Mouse (Mus musculus) kidney, adult 2 months (tissue): Measurements from ENCODE around the gene Asic5.

ENCODE experiments used
- CTCF ChIP-seq: fragments of 200-500 bp; conservative IDR thresholded peaks from 2 replicates; pipeline ENCODE4 v1.5.1; 2011; ENCODE audit warnings: low read depth, mild to moderate bottlenecking, control low read depth, low read length, moderate library complexity, mixed read lengths; ENCODE audit not compliant: insufficient read depth, insufficient read length
- POLR2A ChIP-seq: fragments of 200-500 bp; IDR thresholded peaks from one replicate; pipeline ENCODE4 v1.6.1; 2011; ENCODE audit warnings: low read depth, low read length, control low read depth

DNA sequence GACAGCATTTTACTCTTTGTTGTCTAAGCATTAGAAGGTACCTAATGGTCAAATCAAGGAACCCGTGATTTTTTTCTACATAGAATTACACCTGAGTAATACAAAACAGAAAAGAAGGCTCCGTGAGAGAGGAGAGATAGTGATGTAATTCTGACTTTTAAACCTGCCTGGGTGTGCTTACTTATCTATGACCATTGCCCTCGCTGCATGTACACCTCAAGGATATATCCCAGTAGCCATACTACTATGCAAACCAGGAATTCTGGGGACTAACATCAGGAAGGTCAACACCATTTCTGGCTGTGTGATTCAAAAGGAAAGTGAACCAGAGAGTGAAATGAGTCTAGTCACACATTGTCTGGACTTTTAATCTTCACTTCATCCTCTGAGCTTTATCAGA lies 39.7 kb upstream of the Asic5 start:
- TF ChIP-seq POLR2A (no peak), CTCF (no peak)
